Mouse (Mus musculus) MEL (cell line): ENCODE results near the gene Zfp931.

Experiments used
- BHLHE40 ChIP-seq: IDR thresholded peaks from 2 replicates; pipeline ENCODE4 v1.6.1; 2012; ENCODE audit warnings: low read depth, mild to moderate bottlenecking, inconsistent platforms, low read length, improper control_type of control experiment, borderline replicate concordance
- CTCF ChIP-seq, 3 experiments: IDR thresholded peaks in 2 of 3; conservative IDR thresholded peaks in 1 of 3; 2 replicates each; pipeline ENCODE4 v1.5.1; 2011 to 2012; ENCODE audit warnings: low read length in 3 of 3, low read depth in 2 of 3, mild to moderate bottlenecking in 2 of 3, improper control_type of control experiment in 1 of 3, inconsistent platforms in 1 of 3, mixed read lengths in 1 of 3, moderate library complexity in 1 of 3; ENCODE audit not compliant: control insufficient read depth in 1 of 3, insufficient read depth in 1 of 3, poor library complexity in 1 of 3, severe bottlenecking in 1 of 3
- GATA1 ChIP-seq: IDR thresholded peaks from 2 replicates; pipeline ENCODE4 v1.6.1; 2011; ENCODE audit warnings: low read depth, low read length, improper control_type of control experiment
- MAFK ChIP-seq: IDR thresholded peaks from 2 replicates; pipeline ENCODE4 v1.6.1; 2011; ENCODE audit warnings: low read depth, mild to moderate bottlenecking, low read length, improper control_type of control experiment, borderline replicate concordance
- MAX ChIP-seq: IDR thresholded peaks from 2 replicates; pipeline ENCODE4 v1.6.1; 2011; ENCODE audit warnings: low read length, improper control_type of control experiment
- MXI1 ChIP-seq: IDR thresholded peaks from 2 replicates; pipeline ENCODE4 v1.6.1; 2011; ENCODE audit warnings: mild to moderate bottlenecking, low read depth, low read length, improper control_type of control experiment
- POLR2AphosphoS5 ChIP-seq: IDR thresholded peaks from 2 replicates; pipeline ENCODE4 v1.6.1; 2012; ENCODE audit warnings: low read depth, borderline replicate concordance, mild to moderate bottlenecking, inconsistent platforms, low read length, moderate library complexity, mixed read lengths
- UBTF ChIP-seq: IDR thresholded peaks from 2 replicates; pipeline ENCODE4 v1.6.1; 2012; ENCODE audit warnings: low read depth, mild to moderate bottlenecking, inconsistent platforms, low read length, improper control_type of control experiment, moderate library complexity, borderline replicate concordance; ENCODE audit not compliant: insufficient read depth
- USF1 ChIP-seq: IDR thresholded peaks from 2 replicates; pipeline ENCODE4 v1.6.1; 2014; ENCODE audit warnings: low read depth, mild to moderate bottlenecking, inconsistent platforms, low read length, improper control_type of control experiment, moderate library complexity
- ZC3H11A ChIP-seq: IDR thresholded peaks from 2 replicates; pipeline ENCODE4 v1.6.1; 2012; ENCODE audit warnings: low read depth, mild to moderate bottlenecking, inconsistent platforms, low read length, improper control_type of control experiment
- ZNF384 ChIP-seq: IDR thresholded peaks from 2 replicates; pipeline ENCODE4 v1.6.1; 2012; ENCODE audit warnings: low read depth, mild to moderate bottlenecking, inconsistent platforms, low read length, improper control_type of control experiment

GRCm38 (mm10) chr2:178120356-178120645 is 42.0 kb upstream of the Zfp931 start:
- TF ChIP-seq BHLHE40 (no peak), CTCF (IDR thresholded peaks at IDR 0.05 in 2 of 3, conservative IDR thresholded peaks at IDR 0.05 in 1 of 3; ENCODE audit: control insufficient read depth in 1 of 3, insufficient read depth in 1 of 3, low read depth in 2 of 3, low read length in 3 of 3, poor library complexity in 1 of 3, severe bottlenecking in 1 of 3) (no peak), ZC3H11A (no peak), GATA1 (no peak), MAX (no peak), USF1 (no peak), UBTF (no peak), ZNF384 (no peak), MAFK (no peak), POLR2AphosphoS5 (no peak), MXI1 (no peak)
